Mouse (Mus musculus) adrenal gland (tissue): Measurements from ENCODE around the gene Ric3.

Experiments used
- intact Hi-C: fragments of 180-260 bp; cut with DNase I; formaldehyde crosslinking; loops from one replicate; pipeline ENCODE4 v1.15.1; 2025

The Ric3 gene

GRCm38 (mm10) chr7:109003653-109004052 lies 79.5 kb downstream of the Ric3 start:
- intact Hi-C loops, result no loop called here

GRCm38 (mm10) chr7:109001971-109002370 lies 81.2 kb downstream of the Ric3 start:
- intact Hi-C loops, result no loop called here

DNA sequence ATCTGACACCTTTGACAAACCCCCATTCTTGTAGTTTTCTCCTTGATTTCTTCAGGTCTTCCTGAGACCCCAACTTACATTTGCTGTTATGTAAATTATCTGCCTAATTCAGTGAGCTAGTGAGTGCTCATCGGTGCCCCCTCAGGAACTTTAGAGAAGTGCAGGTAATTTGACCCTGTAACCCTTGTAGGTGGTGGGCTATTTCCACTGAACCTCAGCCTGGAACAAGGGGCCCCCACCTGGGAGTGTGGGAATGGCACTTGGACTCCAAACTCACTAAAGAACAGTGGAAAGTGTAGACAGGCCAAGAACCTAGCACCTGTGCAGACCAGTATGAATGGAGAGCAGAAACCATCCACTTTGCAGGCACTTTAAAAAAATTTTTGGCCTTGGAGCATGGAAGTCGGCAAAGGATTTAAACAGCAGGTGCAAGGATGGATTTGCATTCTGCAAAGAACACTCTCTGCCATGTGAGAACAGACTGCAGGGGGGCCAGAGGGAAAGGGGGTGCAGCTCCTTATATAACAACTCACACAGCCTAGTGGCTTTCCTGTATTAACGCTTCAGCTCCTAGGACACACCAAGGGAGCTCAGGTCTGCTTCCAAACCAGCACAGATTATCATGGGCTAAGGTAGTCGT lies 82.7 kb downstream of the Ric3 start:
- intact Hi-C loops, result no loop called here

GRCm38 (mm10) chr7:108996156-108996555 lies 87.0 kb downstream of the Ric3 start:
- intact Hi-C loops, result no loop called here

DNA sequence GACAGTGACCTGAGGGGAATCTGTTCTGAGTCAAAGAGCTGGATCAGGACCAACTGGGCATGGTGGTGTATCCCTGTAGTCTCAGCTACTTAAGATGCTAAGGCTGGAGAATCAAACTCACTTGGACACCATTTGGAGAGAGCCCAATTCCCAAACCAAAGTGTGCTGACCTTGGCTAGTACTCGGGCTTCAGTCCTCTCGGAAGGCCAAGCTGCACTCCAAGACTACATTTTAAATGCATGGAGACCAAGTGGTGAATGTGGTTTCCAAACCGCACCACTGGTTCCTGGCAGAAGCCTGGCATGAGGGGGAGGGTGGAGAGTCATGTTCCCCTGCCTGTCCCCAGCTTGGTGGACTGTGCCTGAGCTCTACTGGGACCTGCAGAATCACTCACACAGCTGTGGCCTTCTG lies 89.2 kb downstream of the Ric3 start:
- intact Hi-C loops, result no loop called here

GRCm38 (mm10) chr7:108993230-108993629 lies 89.9 kb downstream of the Ric3 start:
- intact Hi-C loops, result no loop called here

- intact Hi-C loops, result no loop called here
Measured at GRCm38 (mm10) chr7:108991207-108991606, 91.9 kb downstream of the Ric3 start.

DNA sequence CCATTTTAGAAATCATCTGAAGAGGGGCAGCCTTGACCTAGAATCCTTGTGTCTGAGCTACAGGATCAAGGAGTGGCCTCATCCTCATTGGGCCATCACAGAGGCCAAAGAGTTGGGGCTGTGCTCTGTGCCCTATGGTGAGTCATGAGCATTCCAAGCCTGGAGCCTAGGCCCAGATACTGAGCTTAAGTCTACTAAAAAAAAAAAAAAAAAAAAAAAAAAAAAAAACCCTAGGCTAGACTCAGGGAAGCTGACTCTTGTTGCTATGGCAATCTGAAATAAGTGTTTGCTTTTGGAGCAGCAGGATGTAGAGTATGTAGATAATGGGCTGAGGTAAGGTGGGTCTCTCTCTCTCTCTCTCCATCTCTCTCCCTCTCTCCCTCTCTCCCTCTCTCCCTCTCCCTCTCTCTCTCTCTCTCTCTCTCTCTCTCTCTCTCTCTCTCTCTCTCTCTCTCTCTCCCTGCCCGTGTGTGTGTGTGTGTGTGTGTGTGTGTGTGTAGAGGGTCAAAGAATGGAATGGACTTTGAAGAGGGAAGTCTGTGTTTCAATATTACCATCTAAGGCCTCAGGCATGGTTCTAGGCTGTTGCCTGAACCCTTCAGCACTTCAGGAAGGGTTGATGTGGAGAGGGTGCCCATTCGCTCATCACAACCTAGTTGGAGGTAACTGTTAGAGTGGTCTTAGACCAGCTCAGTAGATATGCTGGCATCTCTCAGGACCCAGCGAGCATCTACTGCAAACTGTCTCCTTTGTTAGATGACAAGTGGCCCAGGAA lies 97.0 kb downstream of the Ric3 start:
- intact Hi-C loops, result no loop called here
